Mouse (Mus musculus): ENCODE measurements at regions not wholly inside any gene's neighbourhood (a gene's known extent, or its start where the extent isn't known, plus 50 kb on each side); places are given as distances from the start of the nearest gene placed in this dataset.

GRCm38 (mm10) chr3:56830315-56831097 lies 471.3 kb downstream of the Tm4sf1 start:
- DNase-seq (ENCODE audit: low read depth, low spot score), result no peak

GRCm38 (mm10) chr3:56824157-56824556 lies 477.6 kb downstream of the Tm4sf1 start:
- H3K27ac ChIP-seq (ENCODE audit: control insufficient read depth, low read depth, low read length), result no peak overlapping the region
- H3K36me3 ChIP-seq (ENCODE audit: control insufficient read depth in 1 of 2, insufficient read depth in 2 of 2, low read length in 2 of 2), result no peaks in the 10 kb centered on the region
- H3K4me3 ChIP-seq (ENCODE audit: control insufficient read depth in 1 of 2, insufficient read depth in 1 of 2, low read depth in 2 of 2, low read length in 2 of 2), result no peak overlapping the region
- H3K27me3 ChIP-seq (ENCODE audit: control insufficient read depth in 1 of 2, insufficient read depth in 2 of 2, low read length in 2 of 2), result no peaks in the 10 kb centered on the region
- H3K79me2 ChIP-seq (ENCODE audit: control insufficient read depth, insufficient read depth, low read length, poor library complexity), result no peaks in the 10 kb centered on the region
- TF ChIP-seq MYC (IDR thresholded peaks at IDR 0.05; ENCODE audit: low read depth, low read length) (no peak), SMC3 (IDR thresholded peaks at IDR 0.05; ENCODE audit: low read depth, low read length) (no peak), CTCF (IDR thresholded peaks at IDR 0.05 in 2 of 3, conservative IDR thresholded peaks at IDR 0.05 in 1 of 3; ENCODE audit: control insufficient read depth in 1 of 3, insufficient read depth in 1 of 3, low read depth in 2 of 3, low read length in 3 of 3, poor library complexity in 1 of 3, severe bottlenecking in 1 of 3) (no peak), JUND (IDR thresholded peaks at IDR 0.05; ENCODE audit: low read depth, low read length) (no peak), TBP (IDR thresholded peaks at IDR 0.05; ENCODE audit: low read depth, low read length) (no peak), NRF1 (IDR thresholded peaks at IDR 0.05; ENCODE audit: insufficient read depth, low read depth, low read length, poor library complexity, severe bottlenecking) (no peak), MAZ (IDR thresholded peaks at IDR 0.05; ENCODE audit: low read depth, low read length) (no peak), CHD1 (IDR thresholded peaks at IDR 0.05; ENCODE audit: low read depth, low read length) (no peak), ZC3H11A (IDR thresholded peaks at IDR 0.05; ENCODE audit: low read depth, low read length) (no peak), ETS1 (IDR thresholded peaks at IDR 0.05; ENCODE audit: low read depth, low read length) (no peak), NELFE (IDR thresholded peaks at IDR 0.05; ENCODE audit: low read depth, low read length) (no peak), POLR2AphosphoS5 (IDR thresholded peaks at IDR 0.05; ENCODE audit: borderline replicate concordance, low read depth, low read length) (no peak), ZNF384 (IDR thresholded peaks at IDR 0.05; ENCODE audit: low read depth, low read length) (no peak), MAFK (IDR thresholded peaks at IDR 0.05; ENCODE audit: borderline replicate concordance, low read depth, low read length) (no peak), RAD21 (IDR thresholded peaks at IDR 0.05; ENCODE audit: low read depth, low read length) (no peak), TAL1 (IDR thresholded peaks at IDR 0.05; ENCODE audit: low read length) (no peak)
- no peaks in the 10 kb centered on the region for H3K4me1 ChIP-seq (ENCODE audit: control insufficient read depth in 1 of 2, insufficient read depth in 2 of 2, low read length in 2 of 2)
- DNase-seq (ENCODE audit: low read depth, low spot score), result no peak
- no peaks in the 10 kb centered on the region for H3K9me3 ChIP-seq (replicated peaks; ENCODE audit: insufficient read depth, low read length)
- H3K9ac ChIP-seq (ENCODE audit: control insufficient read depth, low read depth, low read length, poor library complexity, severe bottlenecking), result no peak overlapping the region

More at GRCm38 (mm10) chr3:56830315-56831097, 471.3 kb downstream of the Tm4sf1 start:
- H3K4me3 ChIP-seq (ENCODE audit: control insufficient read depth in 1 of 2, insufficient read depth in 1 of 2, low read depth in 2 of 2, low read length in 2 of 2), result no peak overlapping the region
- H3K9me3 ChIP-seq (replicated peaks; ENCODE audit: insufficient read depth, low read length), result no peaks in the 10 kb centered on the region
- H3K9ac ChIP-seq (ENCODE audit: control insufficient read depth, low read depth, low read length, poor library complexity, severe bottlenecking), result no peak overlapping the region
- no peaks in the 10 kb centered on the region for H3K36me3 ChIP-seq (ENCODE audit: control insufficient read depth in 1 of 2, insufficient read depth in 2 of 2, low read length in 2 of 2)
- no peaks in the 10 kb centered on the region for H3K27me3 ChIP-seq (ENCODE audit: control insufficient read depth in 1 of 2, insufficient read depth in 2 of 2, low read length in 2 of 2)
- H3K4me1 ChIP-seq (ENCODE audit: control insufficient read depth in 1 of 2, insufficient read depth in 2 of 2, low read length in 2 of 2), result no peaks in the 10 kb centered on the region
- no peak overlapping the region for H3K27ac ChIP-seq (ENCODE audit: control insufficient read depth, low read depth, low read length)
- TF ChIP-seq POLR2AphosphoS5 (IDR thresholded peaks at IDR 0.05; ENCODE audit: borderline replicate concordance, low read depth, low read length) (no peak), KAT2A (conservative IDR thresholded peaks at IDR 0.05; ENCODE audit: low read depth, low read length) (no peak), CHD2 (IDR thresholded peaks at IDR 0.05; ENCODE audit: low read length) (no peak), MEF2A (IDR thresholded peaks at IDR 0.05; ENCODE audit: extremely low read depth, insufficient replicate concordance, low read depth, low read length, poor library complexity, severe bottlenecking) (no peak), USF2 (IDR thresholded peaks at IDR 0.05; ENCODE audit: borderline replicate concordance in 1 of 2, insufficient read depth in 1 of 2, low read depth in 1 of 2, low read length in 2 of 2) (no peak), GABPA (IDR thresholded peaks at IDR 0.05; ENCODE audit: low read depth, low read length) (no peak), POLR2AphosphoS2 (IDR thresholded peaks at IDR 0.05; ENCODE audit: low read length) (no peak), HCFC1 (IDR thresholded peaks at IDR 0.05; ENCODE audit: low read depth, low read length) (no peak), SMC3 (IDR thresholded peaks at IDR 0.05; ENCODE audit: low read depth, low read length) (no peak), NELFE (IDR thresholded peaks at IDR 0.05; ENCODE audit: low read depth, low read length) (no peak), ETS1 (IDR thresholded peaks at IDR 0.05; ENCODE audit: low read depth, low read length) (no peak), RAD21 (IDR thresholded peaks at IDR 0.05; ENCODE audit: low read depth, low read length) (no peak), CHD1 (IDR thresholded peaks at IDR 0.05; ENCODE audit: low read depth, low read length) (no peak), ZMIZ1 (IDR thresholded peaks at IDR 0.05; ENCODE audit: low read depth, low read length) (no peak), TBP (IDR thresholded peaks at IDR 0.05; ENCODE audit: low read depth, low read length) (no peak), JUND (IDR thresholded peaks at IDR 0.05; ENCODE audit: low read depth, low read length) (no peak), ZC3H11A (IDR thresholded peaks at IDR 0.05; ENCODE audit: low read depth, low read length) (no peak), TCF12 (IDR thresholded peaks at IDR 0.05; ENCODE audit: low read depth, low read length) (no peak), USF1 (IDR thresholded peaks at IDR 0.05; ENCODE audit: low read depth, low read length) (no peak), UBTF (IDR thresholded peaks at IDR 0.05; ENCODE audit: borderline replicate concordance, insufficient read depth, low read depth, low read length) (no peak)
- no peaks in the 10 kb centered on the region for H3K79me2 ChIP-seq (ENCODE audit: control insufficient read depth, insufficient read depth, low read length, poor library complexity)
